Mouse (Mus musculus) MEL (cell line): ENCODE data around the gene Sec24d. TPM values are rescaled to one million over a fixed set of nuclear protein-coding genes. Genes with fewer than 3 reads are reported as not detected.

Experiments
- DNase-seq: peaks from one replicate; pipeline ENCODE4 v3.0.0; 2011; ENCODE audit warnings: low read depth, low spot score
- H3K27ac ChIP-seq: 2 replicates; pipeline ENCODE4 v1.5.1; 2012; ENCODE audit warnings: low read depth, mild to moderate bottlenecking, control low read depth, low read length, moderate library complexity; ENCODE audit not compliant: control insufficient read depth
- H3K27me3 ChIP-seq, 2 experiments: fragments of 150-350 bp in 1 of 2; sonication (generic) in 1 of 2; 2 replicates each; pipeline ENCODE4 v1.6.1; 2012; ENCODE audit warnings: low read length in 2 of 2, mild to moderate bottlenecking in 2 of 2, improper control_type of control experiment in 1 of 2, moderate library complexity in 1 of 2; ENCODE audit not compliant: insufficient read depth in 2 of 2, control insufficient read depth in 1 of 2
- H3K36me3 ChIP-seq, 2 experiments: 2 replicates each; pipeline ENCODE4 v1.6.1; 2012 to 2014; ENCODE audit warnings: low read length in 2 of 2, improper control_type of control experiment in 1 of 2, inconsistent platforms in 1 of 2, mild to moderate bottlenecking in 1 of 2; ENCODE audit not compliant: insufficient read depth in 2 of 2, control insufficient read depth in 1 of 2
- H3K4me1 ChIP-seq, 2 experiments: fragments of 150-350 bp in 1 of 2; sonication (generic) in 1 of 2; 2 replicates each; pipeline ENCODE4 v1.6.1; 2012; ENCODE audit warnings: low read length in 2 of 2, improper control_type of control experiment in 1 of 2, mild to moderate bottlenecking in 1 of 2; ENCODE audit not compliant: insufficient read depth in 2 of 2, control insufficient read depth in 1 of 2
- H3K4me3 ChIP-seq, 2 experiments: fragments of 150-350 bp in 1 of 2; sonication (generic) in 1 of 2; 2 replicates each; pipeline ENCODE4 v1.5.1; 2012; ENCODE audit warnings: low read depth in 2 of 2, low read length in 2 of 2, mild to moderate bottlenecking in 2 of 2, moderate library complexity in 2 of 2, control low read depth in 1 of 2, improper control_type of control experiment in 1 of 2; ENCODE audit not compliant: control insufficient read depth in 1 of 2, insufficient read depth in 1 of 2
- H3K79me2 ChIP-seq: 2 replicates; pipeline ENCODE4 v1.6.1; 2012; ENCODE audit warnings: mild to moderate bottlenecking, low read length, moderate library complexity; ENCODE audit not compliant: control insufficient read depth, poor library complexity, insufficient read depth
- H3K9ac ChIP-seq: 2 replicates; pipeline ENCODE4 v1.6.1; 2012; ENCODE audit warnings: low read depth, mild to moderate bottlenecking, control low read depth, low read length, moderate library complexity; ENCODE audit not compliant: control insufficient read depth, poor library complexity, severe bottlenecking
- H3K9me3 ChIP-seq: fragments of 150-350 bp; sonication (generic); replicated peaks from 2 replicates; pipeline ENCODE4 v1.6.1; 2012; ENCODE audit warnings: mild to moderate bottlenecking, low read length, improper control_type of control experiment, moderate library complexity; ENCODE audit not compliant: insufficient read depth
- CTCF ChIP-seq, 3 experiments: IDR thresholded peaks in 2 of 3; conservative IDR thresholded peaks in 1 of 3; 2 replicates each; pipeline ENCODE4 v1.5.1; 2011 to 2012; ENCODE audit warnings: low read length in 3 of 3, low read depth in 2 of 3, mild to moderate bottlenecking in 2 of 3, improper control_type of control experiment in 1 of 3, inconsistent platforms in 1 of 3, mixed read lengths in 1 of 3, moderate library complexity in 1 of 3; ENCODE audit not compliant: control insufficient read depth in 1 of 3, insufficient read depth in 1 of 3, poor library complexity in 1 of 3, severe bottlenecking in 1 of 3
- EP300 ChIP-seq, 2 experiments: IDR thresholded peaks; 2 replicates each; pipeline ENCODE4 v1.6.1; 2011; ENCODE audit warnings: improper control_type of control experiment in 2 of 2, low read length in 2 of 2, low read depth in 1 of 2, mild to moderate bottlenecking in 1 of 2
- JUND ChIP-seq: IDR thresholded peaks from 2 replicates; pipeline ENCODE4 v1.6.1; 2011; ENCODE audit warnings: low read depth, mild to moderate bottlenecking, improper control_type of control experiment, low read length
- KAT2A ChIP-seq: conservative IDR thresholded peaks from 2 replicates; pipeline ENCODE4 v1.6.1; 2012; ENCODE audit warnings: low read depth, low read length, improper control_type of control experiment, inconsistent platforms
- MAFK ChIP-seq: IDR thresholded peaks from 2 replicates; pipeline ENCODE4 v1.6.1; 2011; ENCODE audit warnings: low read depth, mild to moderate bottlenecking, low read length, improper control_type of control experiment, borderline replicate concordance
- MAZ ChIP-seq: IDR thresholded peaks from 2 replicates; pipeline ENCODE4 v1.6.1; 2012; ENCODE audit warnings: low read depth, mild to moderate bottlenecking, inconsistent platforms, low read length, improper control_type of control experiment
- MXI1 ChIP-seq: IDR thresholded peaks from 2 replicates; pipeline ENCODE4 v1.6.1; 2011; ENCODE audit warnings: mild to moderate bottlenecking, low read depth, low read length, improper control_type of control experiment
- NELFE ChIP-seq: IDR thresholded peaks from 2 replicates; pipeline ENCODE4 v1.6.1; 2011; ENCODE audit warnings: low read depth, low read length, improper control_type of control experiment
- POLR2AphosphoS2 ChIP-seq: IDR thresholded peaks from 2 replicates; pipeline ENCODE4 v1.6.1; 2011; ENCODE audit warnings: low read length, improper control_type of control experiment
- RAD21 ChIP-seq: IDR thresholded peaks from 2 replicates; pipeline ENCODE4 v1.6.1; 2011; ENCODE audit warnings: mild to moderate bottlenecking, low read depth, low read length, improper control_type of control experiment
- SIN3A ChIP-seq: IDR thresholded peaks from 2 replicates; pipeline ENCODE4 v1.6.1; 2012; ENCODE audit warnings: low read length, improper control_type of control experiment, inconsistent platforms
- SMC3 ChIP-seq: IDR thresholded peaks from 2 replicates; pipeline ENCODE4 v1.6.1; 2011; ENCODE audit warnings: low read depth, low read length, improper control_type of control experiment
- TCF12 ChIP-seq: IDR thresholded peaks from 2 replicates; pipeline ENCODE4 v1.6.1; 2014; ENCODE audit warnings: low read depth, mild to moderate bottlenecking, inconsistent platforms, low read length, improper control_type of control experiment, moderate library complexity
- USF1 ChIP-seq: IDR thresholded peaks from 2 replicates; pipeline ENCODE4 v1.6.1; 2014; ENCODE audit warnings: low read depth, mild to moderate bottlenecking, inconsistent platforms, low read length, improper control_type of control experiment, moderate library complexity
- ZC3H11A ChIP-seq: IDR thresholded peaks from 2 replicates; pipeline ENCODE4 v1.6.1; 2012; ENCODE audit warnings: low read depth, mild to moderate bottlenecking, inconsistent platforms, low read length, improper control_type of control experiment
- ZMIZ1 ChIP-seq: IDR thresholded peaks from 2 replicates; pipeline ENCODE4 v1.6.1; 2012; ENCODE audit warnings: low read depth, mild to moderate bottlenecking, inconsistent platforms, low read length, improper control_type of control experiment, moderate library complexity
- polyA plus RNA-seq, 2 experiments: library from polyadenylated mRNA; stranded (reverse) in 1 of 2; unstranded in 1 of 2; fragments of >175 nt in 1 of 2; fragments of >200 nt in 1 of 2; gene quantifications; 2 replicates each; pipeline versions ENCODE4 v1.2.1 to v1.2.4; 2012; ENCODE audit warnings: low replicate concordance in 2 of 2, low read depth in 1 of 2; ENCODE audit not compliant: insufficient read length in 2 of 2, insufficient read depth in 1 of 2, missing spikeins in 1 of 2
- total RNA-seq: library from RNA; depleted of rRNA; stranded (reverse); fragments of 300-350 nt; gene quantifications from 2 replicates; pipeline ENCODE4 v1.2.3, GENCODE M21; 2012

Gene Sec24d
- total and polyA plus RNA-seq, 3 experiments: 10.3 to 23.9 TPM; not detected in 1

GRCm38 (mm10) chr3:123321612-123322011 lies 54.4 kb downstream of the Sec24d start:
- Histone ChIP-seq H3K27me3 (no peaks in the 10 kb centered on the region), H3K4me1 (peaks cover 9% of the 10 kb centered on the region in 2 experiments), H3K27ac (no peak overlapping the region), H3K36me3 (peaks cover 0 to 15% of the 10 kb centered on the region in 2 experiments; a peak in 2 of 4 replicates), H3K79me2 (no peaks in the 10 kb centered on the region), H3K4me3 (no peak overlapping the region), H3K9me3 (no peaks in the 10 kb centered on the region), H3K9ac (no peak overlapping the region)
- TF ChIP-seq POLR2AphosphoS2: no peak
- TF ChIP-seq MAZ: no peak
- DNase-seq: no peak

- H3K4me3 ChIP-seq: no peak overlapping the region
- H3K27ac ChIP-seq: no peak overlapping the region
- TF ChIP-seq CTCF (IDR thresholded peaks at IDR 0.05 in 2 of 3, conservative IDR thresholded peaks at IDR 0.05 in 1 of 3; ENCODE audit: control insufficient read depth in 1 of 3, insufficient read depth in 1 of 3, low read depth in 2 of 3, low read length in 3 of 3, poor library complexity in 1 of 3, severe bottlenecking in 1 of 3) (peak; percentile 6 to 84 (median 14); a peak in 3 of 6 replicates), ZMIZ1 (no peak), ZC3H11A (peak; percentile 90), KAT2A (no peak), SIN3A (no peak), EP300 (IDR thresholded peaks at IDR 0.05; ENCODE audit: low read depth in 1 of 2, low read length in 2 of 2) (no peak), RAD21 (peak; percentile 93), USF1 (no peak), NELFE (no peak), SMC3 (peak; percentile 85), MAFK (no peak), MXI1 (no peak), JUND (no peak)
- H3K36me3 ChIP-seq: peaks cover 0 to 12% of the 10 kb centered on the region in 2 experiments; a peak in 2 of 4 replicates
- peak; percentile 64 for DNase-seq
- no peaks in the 10 kb centered on the region for H3K27me3 ChIP-seq
- H3K9ac ChIP-seq: no peak overlapping the region
- no peaks in the 10 kb centered on the region for H3K79me2 ChIP-seq
- no peaks in the 10 kb centered on the region for H3K9me3 ChIP-seq
- H3K4me1 ChIP-seq: peaks cover 4 to 6% of the 10 kb centered on the region in 2 experiments
These were observed 54.9 kb downstream of the Sec24d start for GRCm38 (mm10) chr3:123322147-123322546.

GRCm38 (mm10) chr3:123324326-123324725 lies 57.1 kb downstream of the Sec24d start:
- no peaks in the 10 kb centered on the region for H3K27me3 ChIP-seq
- H3K27ac ChIP-seq: no peak overlapping the region
- no peak overlapping the region for H3K9ac ChIP-seq
- H3K79me2 ChIP-seq: no peaks in the 10 kb centered on the region
- H3K36me3 ChIP-seq: no peaks in the 10 kb centered on the region
- DNase-seq: no peak
- no peak overlapping the region for H3K4me3 ChIP-seq
- TF ChIP-seq JUND (no peak), TCF12 (no peak)
- TF ChIP-seq, all 39 proteins: peak for 0
- Histone ChIP-seq H3K4me1 (no peaks in the 10 kb centered on the region), H3K9me3 (no peaks in the 10 kb centered on the region)
